Mouse (Mus musculus): Measurements from ENCODE around the gene Glud1. TPM values are rescaled to one million over a fixed set of nuclear protein-coding genes. Genes with fewer than 3 reads are reported as not detected.

Gene Glud1
- total RNA-seq, 1 experiment = 211 TPM

DNA sequence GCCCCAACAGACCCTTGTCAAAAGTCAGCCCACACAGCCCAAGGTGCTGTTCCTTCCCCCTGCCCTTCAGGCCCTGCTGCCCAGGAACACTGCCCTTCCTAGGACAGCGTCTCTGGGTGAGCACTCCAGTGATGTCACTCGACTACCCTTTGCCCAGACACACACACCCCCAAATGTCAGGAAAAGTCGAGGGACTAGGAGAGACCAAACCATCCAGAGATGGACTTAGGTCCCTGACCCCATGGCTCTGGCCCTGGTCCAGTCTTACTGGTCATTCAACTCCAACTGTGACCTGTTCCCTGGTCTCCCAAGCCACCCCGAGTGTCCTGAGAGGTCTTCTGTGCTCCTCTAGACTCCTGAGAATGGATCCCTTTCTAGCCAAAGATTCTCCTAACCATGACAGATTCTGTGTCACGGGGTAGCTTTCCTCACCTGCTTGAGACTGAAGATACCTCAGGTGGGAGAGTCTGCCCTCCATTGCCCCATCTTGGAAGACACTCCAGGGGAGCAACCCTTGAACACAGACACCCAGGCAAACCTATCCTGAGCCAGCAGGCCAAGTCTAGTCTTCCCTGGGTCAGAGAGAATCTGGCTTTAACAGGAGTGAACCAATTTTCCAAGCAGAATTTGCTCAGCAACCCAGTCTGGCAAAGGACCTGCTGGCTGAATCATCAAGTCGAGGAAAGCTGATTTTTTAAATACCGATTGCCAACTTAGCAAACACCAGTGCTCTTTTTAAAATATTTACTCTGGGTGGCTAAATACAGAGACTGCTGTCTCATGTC lies 47.3 kb downstream of the Glud1 start:
- TF ChIP-seq ZNF384 (IDR thresholded peaks at IDR 0.05; ENCODE audit: low read depth, low read length) (no peak), CHD2 (IDR thresholded peaks at IDR 0.05; ENCODE audit: low read depth, low read length) (no peak), MAFK (IDR thresholded peaks at IDR 0.05; ENCODE audit: insufficient read depth, low read depth, low read length) (no peak), HCFC1 (IDR thresholded peaks at IDR 0.05; ENCODE audit: borderline replicate concordance, insufficient read depth, low read length) (no peak)
- DNase-seq (ENCODE audit: low read depth, low spot score) = no peak
- in situ Hi-C loops (cut with MboI; ENCODE audit: low sequenced_read_pairs in 2 of 2, unreplicated experiment in 2 of 2) = no loop called here

GRCm38 (mm10) chr14:34359676-34360244 lies 49.2 kb downstream of the Glud1 start:
- Histone ChIP-seq H3K27ac (ENCODE audit: insufficient read depth, low read depth, low read length, poor library complexity, severe bottlenecking) (peak overlapping the region; percentile 97), H3K4me1 (ENCODE audit: control insufficient read depth in 2 of 2, insufficient read depth in 2 of 2, low read length in 2 of 2, poor library complexity in 1 of 2) (peaks cover 19 to 42% of the 10 kb centered on the region in 2 experiments), H3K36me3 (ENCODE audit: control insufficient read depth, insufficient read depth, low read length, poor library complexity, severe bottlenecking) (no peaks in the 10 kb centered on the region; the same call in 1 of the 2 replicates), H3K9me3 (ENCODE audit: control insufficient read depth, insufficient read depth, low read depth, low read length) (no peaks in the 10 kb centered on the region), H3K9ac (ENCODE audit: insufficient read depth, low read depth, low read length, poor library complexity, severe bottlenecking) (peak overlapping the region; percentile 72; the same call in 1 of the 2 replicates), H3K4me3 (ENCODE audit: insufficient read depth in 1 of 2, low read depth in 1 of 2, low read length in 2 of 2, poor library complexity in 1 of 2, severe bottlenecking in 1 of 2) (peak overlapping the region in 1 of 2 experiments; percentile 34; a peak in 1 of 4 replicates)
- TF ChIP-seq MAFK (IDR thresholded peaks at IDR 0.05; ENCODE audit: insufficient read depth, low read depth, low read length) = peak; percentile 44; the same call in 1 of the 2 replicates
- no peak for TF ChIP-seq ZC3H11A (IDR thresholded peaks at IDR 0.05; ENCODE audit: borderline replicate concordance, low read depth, low read length)
- peak; percentile 98 for TF ChIP-seq ZNF384 (IDR thresholded peaks at IDR 0.05; ENCODE audit: low read depth, low read length)
- no peak for TF ChIP-seq HCFC1 (IDR thresholded peaks at IDR 0.05; ENCODE audit: borderline replicate concordance, insufficient read depth, low read length)
- 0 out of 2 replicates have a peak, but pooled peaks have one; percentile 53 for TF ChIP-seq CHD2 (IDR thresholded peaks at IDR 0.05; ENCODE audit: low read depth, low read length)
- in situ Hi-C loops (cut with MboI; ENCODE audit: low sequenced_read_pairs in 2 of 2, unreplicated experiment in 2 of 2) = no loop called here
- peak; percentile 88 for DNase-seq (ENCODE audit: low read depth, low spot score)

More for the DNA sequence above, 47.3 kb downstream of the Glud1 start:
- Histone ChIP-seq H3K9ac (ENCODE audit: insufficient read depth, low read depth, low read length, poor library complexity, severe bottlenecking) (peak overlapping the region; percentile 72; the same call in 1 of the 2 replicates), H3K4me3 (ENCODE audit: insufficient read depth in 1 of 2, low read depth in 1 of 2, low read length in 2 of 2, poor library complexity in 1 of 2, severe bottlenecking in 1 of 2) (no peak overlapping the region), H3K9me3 (ENCODE audit: control insufficient read depth, insufficient read depth, low read depth, low read length) (no peaks in the 10 kb centered on the region), H3K4me1 (ENCODE audit: control insufficient read depth in 2 of 2, insufficient read depth in 2 of 2, low read length in 2 of 2, poor library complexity in 1 of 2) (peaks cover 25 to 51% of the 10 kb centered on the region in 2 experiments), H3K27ac (ENCODE audit: insufficient read depth, low read depth, low read length, poor library complexity, severe bottlenecking) (peak overlapping the region; percentile 96), H3K36me3 (ENCODE audit: control insufficient read depth, insufficient read depth, low read length, poor library complexity, severe bottlenecking) (no peaks in the 10 kb centered on the region; the same call in 1 of the 2 replicates)

- H3K4me1 ChIP-seq (ENCODE audit: control insufficient read depth in 2 of 2, insufficient read depth in 2 of 2, low read length in 2 of 2, poor library complexity in 1 of 2) = peaks cover 19 to 38% of the 10 kb centered on the region in 2 experiments
- no peaks in the 10 kb centered on the region for H3K9me3 ChIP-seq (ENCODE audit: control insufficient read depth, insufficient read depth, low read depth, low read length)
- H3K9ac ChIP-seq (ENCODE audit: insufficient read depth, low read depth, low read length, poor library complexity, severe bottlenecking) = peak overlapping the region; percentile 74; the same call in 1 of the 2 replicates
- H3K4me3 ChIP-seq (ENCODE audit: insufficient read depth in 1 of 2, low read depth in 1 of 2, low read length in 2 of 2, poor library complexity in 1 of 2, severe bottlenecking in 1 of 2) = peak overlapping the region in 1 of 2 experiments; percentile 7; a peak in 1 of 4 replicates
- in situ Hi-C loops (cut with MboI; ENCODE audit: low sequenced_read_pairs in 2 of 2, unreplicated experiment in 2 of 2) = no loop called here
- no peaks in the 10 kb centered on the region; the same call in 1 of the 2 replicates for H3K36me3 ChIP-seq (ENCODE audit: control insufficient read depth, insufficient read depth, low read length, poor library complexity, severe bottlenecking)
- peak overlapping the region; percentile 97; the same call in 1 of the 2 replicates for H3K27ac ChIP-seq (ENCODE audit: insufficient read depth, low read depth, low read length, poor library complexity, severe bottlenecking)
- DNase-seq (ENCODE audit: low read depth, low spot score) = no peak
- TF ChIP-seq ZC3H11A (IDR thresholded peaks at IDR 0.05; ENCODE audit: borderline replicate concordance, low read depth, low read length) (no peak), ZNF384 (IDR thresholded peaks at IDR 0.05; ENCODE audit: low read depth, low read length) (no peak), CHD2 (IDR thresholded peaks at IDR 0.05; ENCODE audit: low read depth, low read length) (no peak), HCFC1 (IDR thresholded peaks at IDR 0.05; ENCODE audit: borderline replicate concordance, insufficient read depth, low read length) (no peak), MAFK (IDR thresholded peaks at IDR 0.05; ENCODE audit: insufficient read depth, low read depth, low read length) (no peak)
Observed at GRCm38 (mm10) chr14:34360251-34360650, 49.7 kb downstream of the Glud1 start.

DNA sequence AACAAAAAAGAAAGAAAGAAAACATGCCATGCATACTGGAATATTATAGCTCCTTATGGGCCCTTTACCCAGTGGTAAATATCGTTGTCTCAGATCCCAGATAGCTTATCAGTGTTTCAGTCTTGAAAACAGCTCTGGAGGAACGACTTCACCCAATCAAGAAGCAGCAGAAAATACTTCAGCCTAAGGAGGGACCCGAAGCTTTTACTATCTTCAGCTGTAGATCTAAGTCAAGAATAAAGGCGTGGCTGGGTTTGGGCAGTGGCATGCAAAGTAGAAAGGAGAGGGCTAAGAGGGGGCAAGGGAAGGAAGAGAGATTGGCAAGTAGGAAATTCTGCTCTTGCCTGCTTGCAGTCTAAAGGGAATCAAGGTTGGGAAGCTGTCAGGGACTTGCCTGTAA lies 51.6 kb downstream of the Glud1 start:
- Histone ChIP-seq H3K9me3 (ENCODE audit: control insufficient read depth, insufficient read depth, low read depth, low read length) (no peaks in the 10 kb centered on the region), H3K4me1 (ENCODE audit: control insufficient read depth in 2 of 2, insufficient read depth in 2 of 2, low read length in 2 of 2, poor library complexity in 1 of 2) (peaks cover 19 to 26% of the 10 kb centered on the region in 2 experiments), H3K9ac (ENCODE audit: insufficient read depth, low read depth, low read length, poor library complexity, severe bottlenecking) (peak overlapping the region; percentile 78), H3K36me3 (ENCODE audit: control insufficient read depth, insufficient read depth, low read length, poor library complexity, severe bottlenecking) (peaks cover 3% of the 10 kb centered on the region; the same call in 1 of the 2 replicates), H3K27ac (ENCODE audit: insufficient read depth, low read depth, low read length, poor library complexity, severe bottlenecking) (peak overlapping the region; percentile 97), H3K4me3 (ENCODE audit: insufficient read depth in 1 of 2, low read depth in 1 of 2, low read length in 2 of 2, poor library complexity in 1 of 2, severe bottlenecking in 1 of 2) (peak overlapping the region; percentile 4 to 65)
- TF ChIP-seq CHD2 (IDR thresholded peaks at IDR 0.05; ENCODE audit: low read depth, low read length) (no peak), MAFK (IDR thresholded peaks at IDR 0.05; ENCODE audit: insufficient read depth, low read depth, low read length) (no peak), HCFC1 (IDR thresholded peaks at IDR 0.05; ENCODE audit: borderline replicate concordance, insufficient read depth, low read length) (no peak), ZC3H11A (IDR thresholded peaks at IDR 0.05; ENCODE audit: borderline replicate concordance, low read depth, low read length) (no peak), ZNF384 (IDR thresholded peaks at IDR 0.05; ENCODE audit: low read depth, low read length) (no peak)
- DNase-seq (ENCODE audit: low read depth, low spot score) = no peak
- in situ Hi-C loops (cut with MboI; ENCODE audit: low sequenced_read_pairs in 2 of 2, unreplicated experiment in 2 of 2) = no loop called here
